Mouse (Mus musculus): ENCODE results near the gene Amfr. TPM values are rescaled to one million over a fixed set of nuclear protein-coding genes. Genes with fewer than 3 reads are reported as not detected.

Amfr gene
- polyA plus RNA-seq, 1 experiment from 2014 or later, result 52.2 TPM

GRCm38 (mm10) chr8:93980141-93980540, 32.5 kb downstream of the Amfr start:
- H3K9ac ChIP-seq, result no peak overlapping the region
- no peak for ATAC-seq (ENCODE audit: insufficient read depth)
- no peak overlapping the region for H3K4me3 ChIP-seq (replicated peaks)
- H3K27ac ChIP-seq (replicated peaks), result no peak overlapping the region
- H3K4me1 ChIP-seq (replicated peaks), result no peaks in the 10 kb centered on the region
- no peak overlapping the region for H3K4me2 ChIP-seq
- 91% methylated on average over 4 of the region's 4 CpGs for WGBS (ENCODE audit: insufficient replicate concordance)
- H3K36me3 ChIP-seq (replicated peaks), result peaks cover 99% of the 10 kb centered on the region
- H3K27me3 ChIP-seq, result no peaks in the 10 kb centered on the region
- H3K9me3 ChIP-seq (replicated peaks), result no peaks in the 10 kb centered on the region

GRCm38 (mm10) chr8:93976446-93977211, 36.0 kb downstream of the Amfr start:
- Histone ChIP-seq H3K36me3 (replicated peaks) (peaks cover 97% of the 10 kb centered on the region), H3K27ac (replicated peaks) (no peak overlapping the region)

GRCm38 (mm10) chr8:93975358-93975757, 37.3 kb downstream of the Amfr start:
- Histone ChIP-seq H3K4me2 (no peak overlapping the region), H3K4me3 (replicated peaks) (no peak overlapping the region), H3K9ac (no peak overlapping the region), H3K4me1 (replicated peaks) (peaks cover 6% of the 10 kb centered on the region; the same call in 1 of the 2 replicates), H3K27ac (replicated peaks) (peak overlapping the region; percentile 38), H3K9me3 (replicated peaks) (no peaks in the 10 kb centered on the region), H3K36me3 (replicated peaks) (peaks cover 97% of the 10 kb centered on the region), H3K27me3 (no peaks in the 10 kb centered on the region)
- ATAC-seq (ENCODE audit: insufficient read depth), result 0 out of 2 replicates have a peak, but pooled peaks have one; percentile 10
- WGBS (ENCODE audit: insufficient replicate concordance), result 78% methylated on average over 2 of the region's 2 CpGs

More at GRCm38 (mm10) chr8:93976446-93977211, 36.0 kb downstream of the Amfr start:
- Histone ChIP-seq H3K4me1 (replicated peaks) (peaks cover 6% of the 10 kb centered on the region; the same call in 1 of the 2 replicates), H3K27me3 (no peaks in the 10 kb centered on the region), H3K4me3 (replicated peaks) (no peak overlapping the region), H3K9me3 (replicated peaks) (no peaks in the 10 kb centered on the region), H3K9ac (no peak overlapping the region), H3K4me2 (no peak overlapping the region)
- ATAC-seq (ENCODE audit: insufficient read depth), result no peak
- WGBS (ENCODE audit: insufficient replicate concordance), result 83% methylated on average over 6 of the region's 6 CpGs

GRCm38 (mm10) chr8:93974602-93975186, 37.9 kb downstream of the Amfr start:
- Histone ChIP-seq H3K4me1 (replicated peaks) (peaks cover 6% of the 10 kb centered on the region; the same call in 1 of the 2 replicates), H3K36me3 (replicated peaks) (peaks cover 97% of the 10 kb centered on the region), H3K27me3 (no peaks in the 10 kb centered on the region), H3K4me3 (replicated peaks) (no peak overlapping the region), H3K4me2 (no peak overlapping the region), H3K27ac (replicated peaks) (peak overlapping the region; percentile 54), H3K9me3 (replicated peaks) (no peaks in the 10 kb centered on the region), H3K9ac (no peak overlapping the region)
- peak; percentile 69 for ATAC-seq (ENCODE audit: insufficient read depth)
- 79% methylated on average over 11 of the region's 11 CpGs for WGBS (ENCODE audit: insufficient replicate concordance)

GRCm38 (mm10) chr8:93973831-93974375, 38.7 kb downstream of the Amfr start:
- no peaks in the 10 kb centered on the region for H3K27me3 ChIP-seq
- peaks cover 6% of the 10 kb centered on the region; the same call in 1 of the 2 replicates for H3K4me1 ChIP-seq (replicated peaks)
- H3K4me2 ChIP-seq, result no peak overlapping the region
- no peak for ATAC-seq (ENCODE audit: insufficient read depth)
- no peak overlapping the region for H3K4me3 ChIP-seq (replicated peaks)
- no peaks in the 10 kb centered on the region for H3K9me3 ChIP-seq (replicated peaks)
- peak overlapping the region; percentile 48; the same call in 1 of the 2 replicates for H3K27ac ChIP-seq (replicated peaks)
- H3K36me3 ChIP-seq (replicated peaks), result peaks cover 92% of the 10 kb centered on the region
- WGBS (ENCODE audit: insufficient replicate concordance), result 89% methylated on average over 13 of the region's 13 CpGs
- no peak overlapping the region for H3K9ac ChIP-seq

GRCm38 (mm10) chr8:93972971-93973734, 39.5 kb downstream of the Amfr start:
- Histone ChIP-seq H3K27me3 (no peaks in the 10 kb centered on the region), H3K4me1 (replicated peaks) (peaks cover 11% of the 10 kb centered on the region; the same call in 1 of the 2 replicates), H3K9me3 (replicated peaks) (no peaks in the 10 kb centered on the region), H3K27ac (replicated peaks) (no peak overlapping the region), H3K9ac (no peak overlapping the region), H3K4me3 (replicated peaks) (no peak overlapping the region), H3K4me2 (no peak overlapping the region), H3K36me3 (replicated peaks) (peaks cover 85% of the 10 kb centered on the region)
- ATAC-seq (ENCODE audit: insufficient read depth), result no peak
- 83% methylated on average over 14 of the region's 14 CpGs for WGBS (ENCODE audit: insufficient replicate concordance)

GRCm38 (mm10) chr8:93972211-93972610, 40.4 kb downstream of the Amfr start:
- no peaks in the 10 kb centered on the region for H3K9me3 ChIP-seq (replicated peaks)
- no peak overlapping the region for H3K4me2 ChIP-seq
- peaks cover 12% of the 10 kb centered on the region; the same call in 1 of the 2 replicates for H3K4me1 ChIP-seq (replicated peaks)
- no peaks in the 10 kb centered on the region for H3K27me3 ChIP-seq
- no peak overlapping the region for H3K9ac ChIP-seq
- no peak for ATAC-seq (ENCODE audit: insufficient read depth)
- WGBS (ENCODE audit: insufficient replicate concordance), result 91% methylated on average over 5 of the region's 5 CpGs
- no peak overlapping the region for H3K27ac ChIP-seq (replicated peaks)
- H3K36me3 ChIP-seq (replicated peaks), result peaks cover 75% of the 10 kb centered on the region
- H3K4me3 ChIP-seq (replicated peaks), result no peak overlapping the region

- Histone ChIP-seq H3K4me3 (replicated peaks) (no peak overlapping the region), H3K9ac (no peak overlapping the region), H3K27ac (replicated peaks) (no peak overlapping the region), H3K4me1 (replicated peaks) (peaks cover 12% of the 10 kb centered on the region; the same call in 1 of the 2 replicates), H3K27me3 (no peaks in the 10 kb centered on the region), H3K36me3 (replicated peaks) (peaks cover 69% of the 10 kb centered on the region), H3K9me3 (replicated peaks) (no peaks in the 10 kb centered on the region), H3K4me2 (no peak overlapping the region)
- no peak for ATAC-seq (ENCODE audit: insufficient read depth)
- 79% methylated on average over 10 of the region's 10 CpGs for WGBS (ENCODE audit: insufficient replicate concordance)
Measured at GRCm38 (mm10) chr8:93971451-93971850, 41.2 kb downstream of the Amfr start.

- H3K9me3 ChIP-seq (replicated peaks), result no peaks in the 10 kb centered on the region
- no peak overlapping the region for H3K4me3 ChIP-seq (replicated peaks)
- no peak for ATAC-seq (ENCODE audit: insufficient read depth)
- peaks cover 52% of the 10 kb centered on the region for H3K36me3 ChIP-seq (replicated peaks)
- no peak overlapping the region for H3K9ac ChIP-seq
- no peak overlapping the region for H3K4me2 ChIP-seq
- H3K4me1 ChIP-seq (replicated peaks), result peaks cover 12% of the 10 kb centered on the region; the same call in 1 of the 2 replicates
- no peak overlapping the region for H3K27ac ChIP-seq (replicated peaks)
- no peaks in the 10 kb centered on the region for H3K27me3 ChIP-seq
- 74% methylated on average over 7 of the region's 7 CpGs for WGBS (ENCODE audit: insufficient replicate concordance)
Measured at GRCm38 (mm10) chr8:93969626-93970340, 42.9 kb downstream of the Amfr start.

GRCm38 (mm10) chr8:93968293-93968692, 44.3 kb downstream of the Amfr start:
- Histone ChIP-seq H3K27ac (replicated peaks) (0 out of 2 replicates have a peak overlapping the region, but pooled peaks have one; percentile 53), H3K9ac (no peak overlapping the region), H3K9me3 (replicated peaks) (no peaks in the 10 kb centered on the region), H3K27me3 (no peaks in the 10 kb centered on the region), H3K4me3 (replicated peaks) (no peak overlapping the region), H3K4me2 (no peak overlapping the region), H3K36me3 (replicated peaks) (peaks cover 37% of the 10 kb centered on the region), H3K4me1 (replicated peaks) (peaks cover 6% of the 10 kb centered on the region; the same call in 1 of the 2 replicates)
- ATAC-seq (ENCODE audit: insufficient read depth), result no peak
- WGBS (ENCODE audit: insufficient replicate concordance), result 64% methylated on average over 6 of the region's 6 CpGs

All from liver, embryonic 15.5 days (tissue).